Mouse (Mus musculus): ENCODE measurements at regions not wholly inside any gene's neighbourhood (a gene's known extent, or its start where the extent isn't known, plus 50 kb on each side); places are given as distances from the start of the nearest gene placed in this dataset.

DNA sequence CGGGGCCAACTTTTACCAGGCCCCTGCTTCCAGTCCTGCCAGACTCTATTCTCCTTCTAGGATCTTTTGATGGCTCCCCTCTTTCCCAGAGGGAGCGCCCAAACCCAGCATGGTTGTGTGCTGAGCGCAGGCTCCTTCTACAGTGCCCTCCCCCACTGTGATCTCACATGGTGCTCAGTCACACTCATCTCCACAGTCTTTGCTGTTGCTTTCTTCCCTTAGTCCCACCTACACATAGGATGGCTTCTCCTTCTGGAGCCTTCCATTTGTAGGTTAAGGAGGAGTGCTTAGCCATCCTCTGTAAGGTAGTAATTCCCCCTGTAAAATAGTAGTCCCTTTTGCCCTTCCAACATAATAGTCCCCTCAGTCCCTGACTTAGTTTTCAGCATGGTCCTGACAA is 222.2 kb upstream of the Zfp64 start:
- Histone ChIP-seq H3K4me2 (ENCODE audit: low read depth) (no peak overlapping the region), H3K27me3 (ENCODE audit: control insufficient read depth, insufficient read depth, insufficient read length) (no peaks in the 10 kb centered on the region), H3K36me3 (ENCODE audit: control insufficient read depth, insufficient read depth) (no peaks in the 10 kb centered on the region), H3K79me2 (ENCODE audit: control insufficient read depth, insufficient read depth) (no peaks in the 10 kb centered on the region), H3K4me3 (no peak overlapping the region), H3ac (ENCODE audit: control insufficient read depth, insufficient read length) (no peak overlapping the region)
- TF ChIP-seq POLR2AphosphoS2 (IDR thresholded peaks at IDR 0.05; ENCODE audit: insufficient read length, low read depth), result no peak
- TF ChIP-seq TCF3 (IDR thresholded peaks at IDR 0.05; ENCODE audit: insufficient read length, low read depth), result no peak
- no peak for TF ChIP-seq MAX (IDR thresholded peaks at IDR 0.05; ENCODE audit: low read depth)
- TF ChIP-seq MYOD1 (IDR thresholded peaks at IDR 0.05; ENCODE audit: control insufficient read depth in 1 of 3, insufficient read length in 2 of 3, low read depth in 2 of 3), result no peak
- TF ChIP-seq CEBPB (IDR thresholded peaks at IDR 0.05; ENCODE audit: insufficient read depth, poor library complexity, severe bottlenecking), result no peak
- no peak for TF ChIP-seq E2F4 (IDR thresholded peaks at IDR 0.05; ENCODE audit: insufficient read depth)
- no peak for TF ChIP-seq TCF12 (IDR thresholded peaks at IDR 0.05; ENCODE audit: insufficient read depth, poor library complexity, severe bottlenecking)
- no peak for TF ChIP-seq SRF (IDR thresholded peaks at IDR 0.05; ENCODE audit: control insufficient read depth, insufficient read length, low read depth)
- TF ChIP-seq MYOG (IDR thresholded peaks at IDR 0.05; ENCODE audit: control insufficient read depth in 1 of 3, insufficient read depth in 1 of 3, insufficient read length in 2 of 3, low read depth in 2 of 3), result no peak
- TF ChIP-seq REST (IDR thresholded peaks at IDR 0.05; ENCODE audit: insufficient read depth, insufficient read length), result no peak
- no peak for TF ChIP-seq USF1 (IDR thresholded peaks at IDR 0.05; ENCODE audit: low read depth)
- TF ChIP-seq POLR2A (IDR thresholded peaks at IDR 0.05; ENCODE audit: insufficient read length, low read depth), result no peak

DNA sequence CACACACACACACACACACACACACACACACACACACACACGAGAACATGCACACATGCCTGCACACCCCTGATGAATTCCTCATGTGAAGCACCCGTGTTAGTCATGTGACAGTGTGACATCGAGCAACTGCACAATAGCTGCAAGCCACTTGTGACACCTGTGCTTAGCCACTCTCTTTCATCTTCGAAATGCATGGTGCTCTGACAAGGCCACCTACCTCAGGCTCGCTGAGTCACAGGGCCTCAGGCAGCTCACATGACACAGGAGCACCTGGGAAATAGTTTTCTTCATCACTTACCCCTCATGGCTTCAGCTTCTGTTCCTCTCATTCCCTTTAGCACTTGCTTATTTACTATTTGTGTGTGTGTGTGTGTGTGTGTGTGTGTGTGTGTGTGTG is 213.4 kb upstream of the Zfp64 start:
- Histone ChIP-seq H3K4me2 (ENCODE audit: low read depth) (no peak overlapping the region), H3ac (ENCODE audit: control insufficient read depth, insufficient read length) (no peak overlapping the region)
- TF ChIP-seq TCF3 (IDR thresholded peaks at IDR 0.05; ENCODE audit: insufficient read length, low read depth) (no peak), REST (IDR thresholded peaks at IDR 0.05; ENCODE audit: insufficient read depth, insufficient read length) (no peak), CEBPB (IDR thresholded peaks at IDR 0.05; ENCODE audit: insufficient read depth, poor library complexity, severe bottlenecking) (no peak), E2F4 (IDR thresholded peaks at IDR 0.05; ENCODE audit: insufficient read depth) (no peak), MAX (IDR thresholded peaks at IDR 0.05; ENCODE audit: low read depth) (no peak), SRF (IDR thresholded peaks at IDR 0.05; ENCODE audit: control insufficient read depth, insufficient read length, low read depth) (no peak), MYOD1 (IDR thresholded peaks at IDR 0.05; ENCODE audit: control insufficient read depth in 1 of 3, insufficient read length in 2 of 3, low read depth in 2 of 3) (no peak), MYOG (IDR thresholded peaks at IDR 0.05; ENCODE audit: control insufficient read depth in 1 of 3, insufficient read depth in 1 of 3, insufficient read length in 2 of 3, low read depth in 2 of 3) (no peak), TCF12 (IDR thresholded peaks at IDR 0.05; ENCODE audit: insufficient read depth, poor library complexity, severe bottlenecking) (no peak), POLR2AphosphoS2 (IDR thresholded peaks at IDR 0.05; ENCODE audit: insufficient read length, low read depth) (no peak), POLR2A (IDR thresholded peaks at IDR 0.05; ENCODE audit: insufficient read length, low read depth) (no peak), USF1 (IDR thresholded peaks at IDR 0.05; ENCODE audit: low read depth) (no peak)

DNA sequence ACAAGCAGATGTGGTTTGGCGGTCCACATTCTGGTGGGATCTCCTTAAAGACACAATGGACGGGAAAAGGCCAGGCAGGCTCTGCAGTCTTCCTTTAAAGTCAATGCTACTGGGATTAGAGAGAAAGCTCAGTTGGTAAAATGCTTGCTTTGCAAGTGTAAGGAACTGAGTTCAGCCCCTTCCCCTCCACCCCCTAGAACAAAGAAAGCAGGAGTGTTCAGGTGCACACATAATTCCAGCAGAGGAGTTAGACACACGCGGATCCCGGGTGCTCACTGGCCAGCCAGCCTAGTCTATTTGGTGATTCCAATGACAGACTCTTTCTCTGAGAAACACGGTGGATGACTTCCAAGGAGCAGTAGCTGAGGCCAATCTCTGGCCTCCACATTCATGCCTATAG is 213.0 kb upstream of the Zfp64 start:
- Histone ChIP-seq H3ac (ENCODE audit: control insufficient read depth, insufficient read length) (no peak overlapping the region), H3K4me3 (no peak overlapping the region), H3K79me2 (ENCODE audit: control insufficient read depth, insufficient read depth) (no peaks in the 10 kb centered on the region), H3K27me3 (ENCODE audit: control insufficient read depth, insufficient read depth, insufficient read length) (no peaks in the 10 kb centered on the region), H3K36me3 (ENCODE audit: control insufficient read depth, insufficient read depth) (no peaks in the 10 kb centered on the region), H3K4me2 (ENCODE audit: low read depth) (no peak overlapping the region)
- TF ChIP-seq POLR2AphosphoS2 (IDR thresholded peaks at IDR 0.05; ENCODE audit: insufficient read length, low read depth), result no peak
- no peak for TF ChIP-seq TCF3 (IDR thresholded peaks at IDR 0.05; ENCODE audit: insufficient read length, low read depth)
- TF ChIP-seq REST (IDR thresholded peaks at IDR 0.05; ENCODE audit: insufficient read depth, insufficient read length), result no peak
- TF ChIP-seq POLR2A (IDR thresholded peaks at IDR 0.05; ENCODE audit: insufficient read length, low read depth), result no peak
- no peak for TF ChIP-seq TCF12 (IDR thresholded peaks at IDR 0.05; ENCODE audit: insufficient read depth, poor library complexity, severe bottlenecking)
- no peak for TF ChIP-seq MAX (IDR thresholded peaks at IDR 0.05; ENCODE audit: low read depth)
- no peak for TF ChIP-seq USF1 (IDR thresholded peaks at IDR 0.05; ENCODE audit: low read depth)
- TF ChIP-seq MYOD1 (IDR thresholded peaks at IDR 0.05; ENCODE audit: control insufficient read depth in 1 of 3, insufficient read length in 2 of 3, low read depth in 2 of 3), result no peak
- TF ChIP-seq MYOG (IDR thresholded peaks at IDR 0.05; ENCODE audit: control insufficient read depth in 1 of 3, insufficient read depth in 1 of 3, insufficient read length in 2 of 3, low read depth in 2 of 3), result no peak
- no peak for TF ChIP-seq SRF (IDR thresholded peaks at IDR 0.05; ENCODE audit: control insufficient read depth, insufficient read length, low read depth)
- no peak for TF ChIP-seq CEBPB (IDR thresholded peaks at IDR 0.05; ENCODE audit: insufficient read depth, poor library complexity, severe bottlenecking)
- no peak for TF ChIP-seq E2F4 (IDR thresholded peaks at IDR 0.05; ENCODE audit: insufficient read depth)

More for the DNA sequence above, 213.4 kb upstream of the Zfp64 start:
- H3K36me3 ChIP-seq (ENCODE audit: control insufficient read depth, insufficient read depth), result no peaks in the 10 kb centered on the region
- no peak overlapping the region for H3K4me3 ChIP-seq
- no peaks in the 10 kb centered on the region for H3K27me3 ChIP-seq (ENCODE audit: control insufficient read depth, insufficient read depth, insufficient read length)
- H3K79me2 ChIP-seq (ENCODE audit: control insufficient read depth, insufficient read depth), result no peaks in the 10 kb centered on the region

DNA sequence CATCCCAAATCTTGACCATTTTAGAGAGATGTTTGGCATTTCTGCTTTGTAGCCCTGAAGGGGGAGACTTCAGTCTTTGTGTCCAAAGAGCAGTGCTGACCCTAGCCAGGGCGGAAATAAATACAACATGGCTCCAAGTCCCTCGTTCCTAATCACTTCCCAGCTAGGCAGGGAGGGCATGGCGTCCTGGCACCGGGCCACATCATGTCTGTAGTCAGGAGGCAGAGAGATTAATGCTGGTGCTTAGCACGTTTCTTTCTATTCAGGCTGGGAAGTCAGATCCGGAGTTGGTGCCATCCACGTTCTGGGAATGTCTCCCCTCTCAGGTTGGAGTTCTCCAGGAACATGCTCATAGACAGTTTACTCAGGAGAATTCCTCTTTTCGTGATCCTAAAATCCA is 206.3 kb upstream of the Zfp64 start:
- H3K79me2 ChIP-seq (ENCODE audit: control insufficient read depth, insufficient read depth), result no peaks in the 10 kb centered on the region
- H3K36me3 ChIP-seq (ENCODE audit: control insufficient read depth, insufficient read depth), result no peaks in the 10 kb centered on the region
- H3K4me3 ChIP-seq, result no peak overlapping the region
- H3K4me2 ChIP-seq (ENCODE audit: low read depth), result no peak overlapping the region
- TF ChIP-seq MYOG (IDR thresholded peaks at IDR 0.05; ENCODE audit: control insufficient read depth in 1 of 3, insufficient read depth in 1 of 3, insufficient read length in 2 of 3, low read depth in 2 of 3), result no peak
- H3ac ChIP-seq (ENCODE audit: control insufficient read depth, insufficient read length), result no peak overlapping the region
- no peaks in the 10 kb centered on the region for H3K27me3 ChIP-seq (ENCODE audit: control insufficient read depth, insufficient read depth, insufficient read length)

DNA sequence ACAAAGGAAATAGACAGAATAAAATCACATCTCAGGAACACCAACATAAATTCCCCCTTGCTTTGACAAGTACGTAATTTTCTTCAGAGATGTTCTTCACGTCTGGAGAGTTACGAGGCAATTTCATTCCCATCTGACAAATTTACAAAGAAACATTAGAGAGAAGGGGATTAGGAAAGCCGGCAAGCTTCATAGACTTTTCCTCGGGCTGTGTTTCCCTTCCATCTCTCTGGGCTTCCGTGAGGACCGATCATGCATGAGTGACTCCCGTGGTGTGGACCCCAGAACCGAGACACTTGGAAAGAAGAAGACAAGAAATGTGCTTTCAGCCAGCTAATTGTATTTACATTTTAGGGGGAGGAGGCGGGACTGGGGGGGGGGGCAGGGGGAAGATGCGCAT is 203.4 kb upstream of the Zfp64 start:
- Histone ChIP-seq H3K36me3 (ENCODE audit: control insufficient read depth, insufficient read depth) (no peaks in the 10 kb centered on the region), H3K79me2 (ENCODE audit: control insufficient read depth, insufficient read depth) (no peaks in the 10 kb centered on the region), H3K4me2 (ENCODE audit: low read depth) (no peak overlapping the region), H3K27me3 (ENCODE audit: control insufficient read depth, insufficient read depth, insufficient read length) (no peaks in the 10 kb centered on the region), H3ac (ENCODE audit: control insufficient read depth, insufficient read length) (no peak overlapping the region), H3K4me3 (no peak overlapping the region)
- TF ChIP-seq MAX (IDR thresholded peaks at IDR 0.05; ENCODE audit: low read depth) (no peak), POLR2A (IDR thresholded peaks at IDR 0.05; ENCODE audit: insufficient read length, low read depth) (no peak), USF1 (IDR thresholded peaks at IDR 0.05; ENCODE audit: low read depth) (no peak), E2F4 (IDR thresholded peaks at IDR 0.05; ENCODE audit: insufficient read depth) (no peak), REST (IDR thresholded peaks at IDR 0.05; ENCODE audit: insufficient read depth, insufficient read length) (no peak), MYOG (IDR thresholded peaks at IDR 0.05; ENCODE audit: control insufficient read depth in 1 of 3, insufficient read depth in 1 of 3, insufficient read length in 2 of 3, low read depth in 2 of 3) (no peak), TCF12 (IDR thresholded peaks at IDR 0.05; ENCODE audit: insufficient read depth, poor library complexity, severe bottlenecking) (no peak), CEBPB (IDR thresholded peaks at IDR 0.05; ENCODE audit: insufficient read depth, poor library complexity, severe bottlenecking) (no peak), SRF (IDR thresholded peaks at IDR 0.05; ENCODE audit: control insufficient read depth, insufficient read length, low read depth) (no peak), MYOD1 (IDR thresholded peaks at IDR 0.05; ENCODE audit: control insufficient read depth in 1 of 3, insufficient read length in 2 of 3, low read depth in 2 of 3) (no peak), TCF3 (IDR thresholded peaks at IDR 0.05; ENCODE audit: insufficient read length, low read depth) (no peak), POLR2AphosphoS2 (IDR thresholded peaks at IDR 0.05; ENCODE audit: insufficient read length, low read depth) (no peak)

All from myocyte (in vitro differentiated cells).